In the genomic region with DNA sequence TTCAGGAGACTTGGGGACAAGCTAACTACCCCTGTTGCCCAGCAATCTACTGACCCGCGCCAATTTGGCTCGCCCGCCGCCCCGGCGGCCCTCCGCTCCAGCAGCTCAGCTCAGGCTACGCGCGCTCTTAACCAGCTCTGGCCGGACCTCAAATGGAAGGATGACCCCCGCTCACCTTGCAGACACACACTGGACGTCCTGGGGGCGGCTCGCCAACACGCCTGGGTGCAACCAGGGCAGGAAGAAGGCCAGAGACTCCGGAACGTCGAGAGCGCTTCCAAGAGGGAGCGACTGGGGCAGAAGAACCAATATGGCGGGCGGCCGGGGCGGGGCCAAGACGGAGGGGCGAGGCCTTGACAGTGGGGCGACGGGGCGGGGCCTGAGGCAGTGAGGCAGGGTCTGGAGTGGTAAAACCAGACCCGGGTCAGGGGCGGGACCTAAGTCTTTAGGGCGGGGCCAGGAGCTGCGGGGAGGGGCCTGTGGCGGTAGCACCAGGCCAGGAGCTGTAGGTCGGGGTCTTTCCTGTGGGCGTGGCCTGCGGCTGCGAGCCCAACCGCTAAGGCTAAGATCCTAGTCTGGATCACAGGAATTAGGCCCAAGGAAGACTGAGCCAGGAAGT, we compare ENCODE assay signal across 8 mouse cellular contexts. TPM values are rescaled to one million over a fixed set of nuclear protein-coding genes. Genes with fewer than 3 reads are reported as not detected.
DNase-seq lines count a peak whose midpoint lies in the region; ATAC-seq lines count a peak whose summit lies in the region.

A gene (minus strand): TSS at position 503 of the 619 bp plus-strand sequence.

- ATAC-seq in inflammation-experienced regulatory T-cells, adult 6 months: peak; percentile 93

- intact Hi-C loops in gastrocnemius, postnatal 14 days (cut with DNase I; ENCODE audit: low total_unique reads): no loop called here
- intact Hi-C loops in left cerebral cortex, postnatal 14 days (cut with DNase I): no loop called here

- peak; percentile 86 for DNase-seq in adipocyte (ENCODE audit: low spot score)
- DNase-seq in embryo, embryonic 10 days (ENCODE audit: low spot score): peak; percentile 89
- DNase-seq in gastrocnemius, postnatal 14 days: peak; percentile 93
- DNase-seq in left cerebral cortex, postnatal 14 days (ENCODE audit: low spot score in 2 of 2): peak; percentile 84 to 85
- peak; percentile 93 for DNase-seq in mesoderm, embryonic 11.5 days (ENCODE audit: low read depth, low spot score)
- DNase-seq in right cerebral cortex, postnatal 36 days (ENCODE audit: low spot score in 2 of 2): peak; percentile 81 to 82
- peak; percentile 96 for DNase-seq in yolk sac, embryonic 10.5 days (ENCODE audit: low spot score)

RNA-seq across cellular contexts. Expression of the gene that starts here (rescaled TPM):
- 10 to 100 TPM; 17.4 to 22.2 TPM for total RNA-seq in gastrocnemius, postnatal 14 days (2021)
- polyA plus RNA-seq in inflammation-experienced regulatory T-cells, adult 6 months (2017; shearing (Covaris generic)): 10 to 100 TPM; 33.7 to 36.9 (median 33.7) TPM
- 10 to 100 TPM; 35.3 to 36.2 TPM for total RNA-seq in left cerebral cortex, postnatal 14 days (2021)

Comparison
In these comparisons a context has a peak if more than half of its experiments do, and no peak if none do; other contexts are left out.
1. Peak in every context shown above with its lines: DNase-seq and ATAC-seq.